Mouse (Mus musculus) forebrain, embryonic 14.5 days (tissue): Measurements from ENCODE around the gene P2ry14. TPM values are rescaled to one million over a fixed set of nuclear protein-coding genes. Genes with fewer than 3 reads are reported as not detected.

Source experiments
- ATAC-seq: fragments of 200-750 bp; cut with Nextera tagmentation; 2 replicates; pipeline ENCODE4 v1.8.0; 2017; ENCODE audit warnings: mild to moderate bottlenecking, moderate library complexity
- DNase-seq: peaks from one replicate; pipeline ENCODE4 v3.0.0-alpha.2; 2015; ENCODE audit warnings: low spot score
- H3K27ac ChIP-seq: fragments of 300-500 bp; sonication (generic); 2 replicates; pipeline ENCODE4 v1.5.1; 2014; ENCODE audit warnings: low read depth, mild to moderate bottlenecking, control low read depth, low read length, moderate library complexity
- H3K27me3 ChIP-seq: fragments of 300-500 bp; sonication (generic); replicated peaks from 2 replicates; pipeline ENCODE4 v1.6.1; 2014; ENCODE audit warnings: low read length, control low read depth, mixed read lengths; ENCODE audit not compliant: control insufficient read depth, insufficient read depth
- H3K36me3 ChIP-seq: fragments of 300-500 bp; sonication (generic); 2 replicates; pipeline ENCODE4 v1.6.1; 2014; ENCODE audit warnings: low read length, control low read depth; ENCODE audit not compliant: control insufficient read depth, insufficient read depth
- H3K4me1 ChIP-seq: fragments of 300-500 bp; sonication (generic); 2 replicates; pipeline ENCODE4 v1.6.1; 2014; ENCODE audit warnings: antibody characterized with exemption, low read length, control low read depth; ENCODE audit not compliant: control insufficient read depth, insufficient read depth
- H3K4me2 ChIP-seq: fragments of 300-500 bp; sonication (generic); 2 replicates; pipeline ENCODE4 v1.6.1; 2014; ENCODE audit warnings: mild to moderate bottlenecking, control low read depth, low read length
- H3K4me3 ChIP-seq: fragments of 300-500 bp; sonication (generic); 2 replicates; pipeline ENCODE4 v1.5.1; 2014; ENCODE audit warnings: low read depth, low read length, control low read depth
- H3K9ac ChIP-seq: fragments of 300-500 bp; sonication (generic); 2 replicates; pipeline ENCODE4 v1.6.1; 2014; ENCODE audit warnings: mild to moderate bottlenecking, low read length, control low read depth, moderate library complexity
- H3K9me3 ChIP-seq: fragments of 300-500 bp; sonication (generic); replicated peaks from 2 replicates; pipeline ENCODE4 v1.6.1; 2016; ENCODE audit warnings: low read length, control low read depth, mixed read lengths; ENCODE audit not compliant: control insufficient read depth
- WGBS: fragments of 180-500 bp; shearing (Covaris S2); extraction: QIAGEN DNeasy Blood & Tissue Kit; methylation state at CpG from one replicate; pipeline ENCODE4 v1.1.7; 2014; 5-methylcytosine and 5-hydroxymethylcytosine counted together
- polyA plus RNA-seq: library from polyadenylated mRNA; unstranded; fragments of >200 nt; fragmentation: Nextera tagmentation; extraction: Ambion mirVana; gene quantifications from 2 replicates; pipeline ENCODE4 v1.2.1, GENCODE M21; 2014

P2ry14 gene
- polyA plus RNA-seq, 1 experiment from 2014 or later: 1.7 TPM

GRCm38 (mm10) chr3:59176871-59177270, 23.5 kb upstream of the P2ry14 start:
- WGBS: 79% methylated on average over 5 of the region's 5 CpGs
- no peak overlapping the region for H3K27ac ChIP-seq
- no peak overlapping the region for H3K9ac ChIP-seq
- H3K4me1 ChIP-seq: no peaks in the 10 kb centered on the region
- ATAC-seq (no peak), DNase-seq (no peak)
- H3K4me2 ChIP-seq: no peak overlapping the region
- H3K36me3 ChIP-seq: no peaks in the 10 kb centered on the region
- no peaks in the 10 kb centered on the region for H3K27me3 ChIP-seq
- no peak overlapping the region for H3K4me3 ChIP-seq
- no peaks in the 10 kb centered on the region for H3K9me3 ChIP-seq

- Histone ChIP-seq H3K9ac (no peak overlapping the region), H3K36me3 (no peaks in the 10 kb centered on the region), H3K4me3 (no peak overlapping the region), H3K27me3 (no peaks in the 10 kb centered on the region), H3K9me3 (no peaks in the 10 kb centered on the region), H3K4me2 (no peak overlapping the region), H3K4me1 (no peaks in the 10 kb centered on the region), H3K27ac (no peak overlapping the region)
- DNase-seq (peak; percentile 67), ATAC-seq (peak; percentile 79)
- WGBS: 46% methylated on average over 5 of the region's 5 CpGs
Observed at GRCm38 (mm10) chr3:59175234-59175633, 21.8 kb upstream of the P2ry14 start.

DNA sequence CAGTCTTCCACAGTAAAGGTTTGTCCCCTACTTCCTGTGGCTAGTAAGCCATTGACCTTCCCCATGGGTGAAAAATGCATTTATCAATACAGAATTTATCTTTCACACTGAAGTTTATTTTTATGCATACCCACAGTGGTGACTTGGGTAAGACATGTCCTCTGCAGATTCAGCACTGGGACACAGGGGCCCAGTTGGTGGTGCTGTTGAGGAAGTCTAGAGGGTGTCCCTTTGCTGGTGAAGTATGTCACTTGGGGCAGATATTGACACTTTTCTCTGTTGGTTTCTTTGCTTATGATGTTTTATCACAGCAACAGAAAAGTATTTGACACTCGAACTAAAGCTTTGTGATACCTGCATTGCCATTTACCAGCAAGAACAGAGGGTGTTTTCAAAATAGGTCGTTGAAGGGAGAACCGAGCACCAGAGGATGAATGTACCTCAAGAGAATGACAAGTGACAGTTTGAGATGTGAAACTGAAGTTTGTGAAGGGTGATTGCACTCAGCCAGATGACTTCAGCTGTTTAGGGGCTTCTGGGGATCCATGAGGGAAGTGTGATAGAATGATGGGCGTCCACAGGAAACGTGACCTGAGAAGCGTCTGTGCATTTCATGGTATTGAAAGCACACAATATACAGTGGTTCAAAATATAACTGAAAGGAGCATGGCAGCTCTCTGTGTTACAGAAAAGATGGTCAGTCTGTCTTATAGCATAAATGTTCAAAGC, 21.2 kb upstream of the P2ry14 start:
- Histone ChIP-seq H3K9ac (no peak overlapping the region), H3K4me1 (no peaks in the 10 kb centered on the region), H3K4me3 (no peak overlapping the region), H3K36me3 (no peaks in the 10 kb centered on the region), H3K27ac (no peak overlapping the region), H3K27me3 (no peaks in the 10 kb centered on the region), H3K4me2 (no peak overlapping the region), H3K9me3 (no peaks in the 10 kb centered on the region)
- DNase-seq (no peak), ATAC-seq (no peak)
- 88% methylated on average over 6 of the region's 6 CpGs for WGBS

- Histone ChIP-seq H3K27ac (no peak overlapping the region), H3K9ac (no peak overlapping the region), H3K4me3 (no peak overlapping the region), H3K36me3 (no peaks in the 10 kb centered on the region), H3K9me3 (no peaks in the 10 kb centered on the region), H3K4me2 (no peak overlapping the region), H3K27me3 (no peaks in the 10 kb centered on the region), H3K4me1 (no peaks in the 10 kb centered on the region)
- ATAC-seq (no peak), DNase-seq (no peak)
- 67% methylated on average over 2 of the region's 2 CpGs for WGBS
Observed at GRCm38 (mm10) chr3:59169921-59170627, 16.7 kb upstream of the P2ry14 start.

DNA sequence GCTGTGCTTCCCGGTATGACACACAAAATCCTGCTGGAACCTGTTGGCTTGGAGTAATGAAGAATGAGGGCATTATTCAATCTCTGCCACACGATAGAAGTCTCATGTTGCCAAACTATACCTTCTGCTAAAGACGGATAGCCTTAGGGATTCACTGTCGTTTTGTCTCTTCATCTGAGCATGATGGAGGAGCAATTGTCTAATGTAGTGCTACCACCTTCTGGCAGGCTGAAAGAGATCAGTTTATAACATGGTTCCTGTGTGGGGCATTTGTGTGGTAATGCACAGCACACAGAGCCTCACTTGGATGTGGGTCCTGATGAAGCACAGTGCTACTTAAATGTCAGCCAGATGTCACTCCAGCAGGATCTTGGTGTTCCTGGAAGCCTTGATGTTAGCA, 15.8 kb upstream of the P2ry14 start:
- Histone ChIP-seq H3K4me1 (no peaks in the 10 kb centered on the region), H3K27ac (no peak overlapping the region), H3K27me3 (no peaks in the 10 kb centered on the region), H3K9me3 (no peaks in the 10 kb centered on the region), H3K4me2 (no peak overlapping the region), H3K9ac (no peak overlapping the region), H3K36me3 (no peaks in the 10 kb centered on the region), H3K4me3 (no peak overlapping the region)
- WGBS: 82% methylated on average over 4 of the region's 4 CpGs
- DNase-seq: no peak
- no peak for ATAC-seq

- Histone ChIP-seq H3K4me1 (no peaks in the 10 kb centered on the region), H3K9ac (no peak overlapping the region), H3K4me2 (no peak overlapping the region), H3K9me3 (no peaks in the 10 kb centered on the region), H3K4me3 (no peak overlapping the region), H3K27ac (no peak overlapping the region), H3K27me3 (no peaks in the 10 kb centered on the region), H3K36me3 (no peaks in the 10 kb centered on the region)
- DNase-seq (no peak), ATAC-seq (no peak)
- WGBS: 89% methylated on average over 6 of the region's 6 CpGs
Observed at GRCm38 (mm10) chr3:59168476-59168875, 15.1 kb upstream of the P2ry14 start.

GRCm38 (mm10) chr3:59167417-59168054, 14.1 kb upstream of the P2ry14 start:
- no peak for ATAC-seq

GRCm38 (mm10) chr3:59160465-59160864, 7.0 kb upstream of the P2ry14 start:
- H3K27me3 ChIP-seq: no peaks in the 10 kb centered on the region
- no peak overlapping the region for H3K9ac ChIP-seq
- H3K4me2 ChIP-seq: no peak overlapping the region
- DNase-seq (no peak), ATAC-seq (no peak)
- no peaks in the 10 kb centered on the region for H3K36me3 ChIP-seq
- no peak overlapping the region for H3K4me3 ChIP-seq
- H3K9me3 ChIP-seq: no peaks in the 10 kb centered on the region
- no peaks in the 10 kb centered on the region for H3K4me1 ChIP-seq
- no peak overlapping the region for H3K27ac ChIP-seq
- WGBS: 91% methylated on average over 1 of the region's 1 CpGs

More at GRCm38 (mm10) chr3:59167417-59168054, 14.1 kb upstream of the P2ry14 start:
- Histone ChIP-seq H3K4me2 (no peak overlapping the region), H3K27ac (no peak overlapping the region), H3K4me1 (no peaks in the 10 kb centered on the region), H3K9me3 (no peaks in the 10 kb centered on the region), H3K9ac (no peak overlapping the region), H3K4me3 (no peak overlapping the region), H3K36me3 (no peaks in the 10 kb centered on the region), H3K27me3 (no peaks in the 10 kb centered on the region)
- DNase-seq: no peak
- 86% methylated on average over 2 of the region's 2 CpGs for WGBS

DNA sequence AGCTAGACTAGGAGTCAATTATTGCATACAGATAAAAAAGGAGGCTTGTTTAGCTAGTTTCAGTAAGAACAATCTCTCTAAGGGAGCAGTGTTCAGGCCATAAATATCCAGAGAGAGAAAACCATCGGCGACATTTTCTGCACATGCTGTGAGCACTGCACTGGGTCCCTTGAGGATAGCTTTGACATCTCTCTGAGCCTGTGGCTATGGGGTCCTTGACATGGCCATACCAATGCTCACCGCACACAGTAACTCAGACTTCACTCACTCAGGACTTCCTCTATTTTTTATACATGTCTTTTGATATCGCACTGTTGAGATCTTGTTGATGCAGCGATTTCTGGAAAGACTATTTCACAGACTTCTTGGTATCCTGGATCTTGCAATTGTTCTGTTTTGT, 3.6 kb upstream of the P2ry14 start:
- Histone ChIP-seq H3K4me2 (no peak overlapping the region), H3K9me3 (no peaks in the 10 kb centered on the region), H3K27ac (no peak overlapping the region), H3K27me3 (no peaks in the 10 kb centered on the region), H3K4me1 (no peaks in the 10 kb centered on the region), H3K36me3 (no peaks in the 10 kb centered on the region), H3K4me3 (no peak overlapping the region), H3K9ac (no peak overlapping the region)
- WGBS: 95% methylated on average over 5 of the region's 5 CpGs
- DNase-seq: no peak
- ATAC-seq: no peak
